Mouse (Mus musculus) frontal cortex, adult 2 months (tissue): ENCODE data around the gene Llcfc1. TPM values are rescaled to one million over a fixed set of nuclear protein-coding genes. Genes with fewer than 3 reads are reported as not detected.

ENCODE experiments used
- DNase-seq, 2 experiments: peaks; one replicate each; pipeline ENCODE4 v3.0.0; 2022; ENCODE audit warnings: low spot score in 1 of 2; ENCODE audit errors: extremely low spot score in 1 of 2
- polyA plus RNA-seq: library from polyadenylated mRNA; depleted of rRNA; stranded (reverse); fragments of >200 nt; gene quantifications from 2 replicates; pipeline ENCODE4 v1.2.3, GENCODE M21; 2012; rRNA removed

Llcfc1 gene
- polyA plus RNA-seq = not detected in 2 replicates

- no peak for DNase-seq
Measured at GRCm38 (mm10) chr6:41684131-41684530, at the start of gene Llcfc1. TSS of gene Llcfc1 (plus strand) at chr6:41684431.

GRCm38 (mm10) chr6:41635211-41635610, 49.0 kb upstream of the Llcfc1 start:
- no peak for DNase-seq

DNA sequence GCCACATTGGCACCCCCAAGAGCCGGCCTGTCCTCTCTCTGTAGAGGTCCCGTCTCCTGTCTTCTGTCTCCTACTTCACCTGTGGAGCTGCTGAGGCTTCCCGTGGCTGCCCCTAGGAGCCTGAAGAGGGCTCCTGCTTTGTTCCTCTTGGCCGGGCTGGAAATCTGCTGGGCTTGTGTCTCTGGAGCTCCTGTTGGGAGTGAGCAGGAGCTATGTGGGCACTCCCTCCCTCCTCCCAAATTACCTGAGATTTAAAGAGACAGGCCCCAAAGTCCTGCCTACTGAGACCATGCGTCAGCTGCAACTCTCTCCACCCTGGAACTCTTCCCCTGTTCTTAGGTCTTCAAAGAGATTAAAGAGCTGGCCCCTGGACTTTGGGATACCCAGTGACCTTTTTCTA, 48.1 kb upstream of the Llcfc1 start, which contains the start of gene Trpv6:
Gene Trpv6 (minus strand): TSS at position 228 of the 400 bp plus-strand sequence.
- DNase-seq = no peak

- DNase-seq = no peak
Measured at GRCm38 (mm10) chr6:41637393-41637792, 46.8 kb upstream of the Llcfc1 start.

DNA sequence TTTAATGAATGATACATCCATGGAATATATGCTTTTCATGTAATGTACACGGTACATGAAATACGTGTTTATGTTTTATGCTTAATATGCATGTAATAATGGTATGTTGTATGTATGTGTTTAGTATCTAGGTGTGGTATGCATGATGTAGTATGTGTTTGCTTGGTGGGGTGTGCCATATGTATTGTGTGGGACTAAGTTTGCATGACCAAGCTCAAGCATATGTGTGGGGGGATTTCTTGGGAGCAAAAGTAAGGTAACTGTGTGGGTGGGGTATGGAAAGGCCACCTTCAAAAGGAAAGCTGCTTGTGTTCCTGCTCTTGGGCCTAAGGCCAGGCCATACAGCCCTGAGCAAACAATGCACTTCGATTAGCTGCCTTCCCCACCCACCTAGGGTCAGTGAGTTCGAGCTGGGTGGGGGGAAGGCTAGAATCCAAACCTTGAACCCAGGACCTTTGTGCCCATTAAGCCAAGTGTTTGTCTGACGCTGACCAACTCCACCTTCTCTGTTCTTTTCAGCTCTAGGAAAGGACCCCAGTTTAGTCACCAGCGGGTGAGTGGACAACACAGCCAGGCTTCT, 46.2 kb upstream of the Llcfc1 start:
- DNase-seq = no peak

- DNase-seq = no peak
Measured at GRCm38 (mm10) chr6:41640449-41640848, 43.8 kb upstream of the Llcfc1 start.

DNA sequence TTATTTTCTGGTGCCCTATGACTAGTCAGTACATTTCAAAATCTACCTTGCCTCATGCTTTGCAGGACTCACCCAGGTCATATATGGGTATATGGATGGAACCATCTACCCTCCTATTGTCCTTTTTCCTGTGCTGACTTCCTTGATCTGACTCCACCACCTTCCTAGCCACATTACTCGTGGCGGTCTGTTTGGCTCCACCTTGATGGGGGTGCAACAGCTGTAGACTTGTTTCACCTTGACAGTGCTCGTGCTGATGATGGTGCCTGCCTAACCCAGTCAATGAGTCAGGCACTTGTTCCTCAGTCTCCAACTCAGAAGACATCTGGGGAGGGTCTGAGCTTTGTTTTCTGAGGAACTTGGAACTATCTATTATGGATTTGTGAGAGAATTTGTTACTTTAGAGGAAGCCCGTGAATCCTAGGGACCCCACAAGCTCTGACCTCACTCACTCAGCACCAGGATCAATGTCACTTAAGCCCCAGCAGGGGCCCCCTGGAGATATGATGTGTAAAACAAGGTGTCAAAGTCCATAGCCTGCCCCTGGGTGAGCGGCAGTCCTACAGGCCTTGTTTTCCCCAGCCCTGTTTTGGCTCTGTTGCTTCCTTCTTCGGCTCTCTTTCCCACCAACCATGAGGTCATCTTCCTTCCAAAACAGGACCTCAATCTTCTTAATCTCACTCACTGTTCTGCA, 42.9 kb upstream of the Llcfc1 start:
- DNase-seq = no peak

GRCm38 (mm10) chr6:41642765-41643164, 41.5 kb upstream of the Llcfc1 start:
- no peak for DNase-seq

GRCm38 (mm10) chr6:41643227-41643626, 41.0 kb upstream of the Llcfc1 start:
- no peak for DNase-seq

DNA sequence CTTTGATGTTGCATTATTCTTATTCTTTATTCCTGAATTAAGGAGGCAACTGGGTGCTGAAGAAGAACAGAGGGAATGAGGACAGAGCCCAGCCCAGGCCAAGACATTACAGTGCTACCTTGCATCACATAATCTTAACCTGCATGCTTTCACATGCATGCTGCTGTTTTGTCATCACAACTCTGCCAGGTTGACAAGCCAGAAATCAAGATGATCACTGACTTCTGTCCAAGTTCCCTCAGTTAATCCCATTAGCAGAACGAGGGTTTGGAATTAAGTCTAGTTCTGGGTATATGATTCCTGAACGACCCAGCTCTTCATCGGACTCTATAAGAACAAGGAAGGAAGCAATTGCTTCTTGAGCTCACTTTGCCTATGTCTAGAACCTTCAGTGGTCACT, 38.0 kb upstream of the Llcfc1 start:
- no peak for DNase-seq

- no peak for DNase-seq
Measured at GRCm38 (mm10) chr6:41646672-41647071, 37.6 kb upstream of the Llcfc1 start.

DNA sequence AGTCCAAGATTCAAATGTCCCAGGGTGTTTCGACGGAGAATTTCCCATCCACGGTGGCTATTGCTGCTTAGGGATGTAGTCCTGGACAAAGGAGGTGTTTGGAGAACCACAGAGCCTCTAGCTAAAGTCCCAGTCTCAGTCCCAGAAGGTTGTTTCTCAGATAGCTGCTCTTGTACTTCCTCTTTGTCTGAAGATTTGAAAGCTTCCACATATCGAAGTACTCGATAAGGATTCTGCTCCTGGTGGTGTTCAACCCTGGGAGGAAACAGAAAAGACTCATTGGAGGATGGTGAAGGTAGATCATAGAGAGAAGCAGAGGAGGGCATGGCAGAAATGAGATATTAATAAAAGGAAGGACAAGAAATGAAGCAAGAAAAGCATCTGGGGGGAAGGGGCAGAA, 31.1 kb upstream of the Llcfc1 start:
- DNase-seq = no peak

- DNase-seq = no peak
Measured at GRCm38 (mm10) chr6:41654648-41655047, 29.6 kb upstream of the Llcfc1 start.

DNA sequence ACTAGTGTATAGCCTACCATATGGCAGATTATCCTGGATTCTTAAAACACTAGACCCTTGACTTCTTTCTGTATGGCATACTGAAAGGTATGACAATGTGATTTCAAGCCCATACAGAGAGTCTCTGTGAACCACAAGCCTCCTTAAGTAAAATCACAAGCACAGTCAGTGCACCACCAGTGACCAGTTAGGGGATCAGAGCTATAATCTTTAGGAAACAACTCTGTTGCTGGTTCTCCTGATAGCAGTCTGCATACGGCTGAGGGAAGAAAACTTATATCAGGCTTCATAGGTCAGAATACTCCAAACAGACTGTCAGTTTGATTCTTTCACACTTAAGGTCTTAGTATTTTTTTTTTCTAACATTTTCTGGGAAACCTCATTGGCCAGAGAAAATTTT, 25.7 kb upstream of the Llcfc1 start:
- DNase-seq = no peak

- DNase-seq = peak in 1 of 2 experiments; percentile 12
Measured at GRCm38 (mm10) chr6:41662320-41662719, 21.9 kb upstream of the Llcfc1 start.

- no peak for DNase-seq
Measured at GRCm38 (mm10) chr6:41676530-41676929, 7.7 kb upstream of the Llcfc1 start.

- no peak for DNase-seq
Measured at GRCm38 (mm10) chr6:41680669-41681068, 3.6 kb upstream of the Llcfc1 start, which contains the start of gene Trpv5. TSS of gene Trpv5 (minus strand) at chr6:41680769.

DNA sequence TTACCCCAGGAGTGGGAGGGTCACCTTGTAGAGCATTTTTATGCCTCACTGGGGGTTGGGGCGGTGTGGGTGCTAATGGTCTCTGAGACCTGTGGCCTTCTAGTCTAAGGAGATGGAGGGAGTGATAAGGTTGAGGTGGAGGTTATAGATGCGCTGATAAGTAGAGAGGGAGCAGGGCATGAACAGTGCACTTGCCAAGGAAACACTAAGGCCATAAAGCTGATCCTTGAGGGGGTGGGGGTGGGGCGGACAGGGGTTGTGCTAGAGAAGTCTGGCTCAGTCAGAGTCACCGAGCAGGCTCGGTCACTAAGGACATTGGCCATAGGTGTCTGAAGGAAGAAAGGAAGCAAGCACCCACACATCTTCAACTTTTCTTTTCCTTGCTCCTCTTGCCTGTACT, 2.6 kb upstream of the Llcfc1 start:
- no peak for DNase-seq

- DNase-seq = no peak
Measured at GRCm38 (mm10) chr6:41684911-41685310, 680 bp downstream of the Llcfc1 start.

DNA sequence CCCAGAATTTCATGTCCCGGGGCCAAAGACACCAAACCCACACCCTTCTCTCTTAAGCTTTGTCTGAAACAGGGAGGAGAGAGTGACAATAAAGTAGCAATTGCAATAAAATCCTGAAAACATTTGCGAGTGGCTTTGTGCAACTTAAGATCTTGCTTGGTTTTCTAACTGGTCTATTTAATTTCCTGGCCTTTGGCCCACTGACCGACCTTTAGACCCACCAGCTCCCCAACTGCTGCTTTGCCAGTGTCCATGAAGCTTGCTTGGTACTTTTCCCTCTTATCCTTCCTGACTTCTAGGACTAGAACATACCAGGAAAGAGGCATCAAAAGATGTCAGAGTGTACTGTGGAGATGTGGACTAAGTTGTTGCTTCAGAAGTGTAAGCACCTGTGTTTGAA, 1.4 kb downstream of the Llcfc1 start:
- DNase-seq = no peak

GRCm38 (mm10) chr6:41692200-41692599, 8.0 kb downstream of the Llcfc1 start:
- DNase-seq = no peak

- no peak for DNase-seq
Measured at GRCm38 (mm10) chr6:41694407-41694806, 10.2 kb downstream of the Llcfc1 start.
